Mouse (Mus musculus): ENCODE measurements around the gene Vmn2r54. TPM values are rescaled to one million over a fixed set of nuclear protein-coding genes. Genes with fewer than 3 reads are reported as not detected.
"Not testable (repeated sequence)": the region's sequence is repeated elsewhere in the genome, so short reads cannot be mapped to it uniquely, and the experiment has no call there.

The Vmn2r54 gene
- polyA plus RNA-seq (2014; fragmentation: Nextera tagmentation; extraction: Ambion mirVana) = not detected in 2 replicates

- H3K36me3 ChIP-seq (ENCODE audit: control insufficient read depth, insufficient read depth, low read length); H3K27me3 ChIP-seq (ENCODE audit: control insufficient read depth, insufficient read depth, low read length); H3K4me2 ChIP-seq (ENCODE audit: low read length); H3K4me1 ChIP-seq (ENCODE audit: control insufficient read depth in 2 of 2, insufficient read depth in 2 of 2, low read length in 2 of 2); H3K27ac ChIP-seq (replicated peaks in 1 of 2; ENCODE audit: control insufficient read depth in 1 of 2, insufficient read depth in 1 of 2, low read depth in 2 of 2, low read length in 2 of 2); H3K9ac ChIP-seq (ENCODE audit: low read length); H3K9me3 ChIP-seq (ENCODE audit: control insufficient read depth, low read length); ATAC-seq (ENCODE audit: insufficient number of reproducible peaks, insufficient read depth, low FRiP score, low read depth); H3K4me3 ChIP-seq (ENCODE audit: control insufficient read depth in 1 of 2, insufficient read depth in 1 of 2, low read depth in 1 of 2, low read length in 2 of 2): not testable (repeated sequence)
- 62% methylated on average over 3 of the region's 4 CpGs for WGBS
Measured at GRCm38 (mm10) chr7:12640219-12640618, at the start of gene Vmn2r54. Vmn2r54 (minus strand) TSS chr7:12640319.

GRCm38 (mm10) chr7:12684903-12685302 lies 44.8 kb upstream of the Vmn2r54 start, which contains the start of gene Vmn2r55:
Vmn2r55 (minus strand) TSS chr7:12685003.
- 75% methylated on average over 3 of the region's 3 CpGs for WGBS
- H3K4me3 ChIP-seq (ENCODE audit: control insufficient read depth in 1 of 2, insufficient read depth in 1 of 2, low read depth in 1 of 2, low read length in 2 of 2); H3K9ac ChIP-seq (ENCODE audit: low read length); H3K27ac ChIP-seq (replicated peaks in 1 of 2; ENCODE audit: control insufficient read depth in 1 of 2, insufficient read depth in 1 of 2, low read depth in 2 of 2, low read length in 2 of 2); H3K9me3 ChIP-seq (ENCODE audit: control insufficient read depth, low read length); H3K27me3 ChIP-seq (ENCODE audit: control insufficient read depth, insufficient read depth, low read length); ATAC-seq (ENCODE audit: insufficient number of reproducible peaks, insufficient read depth, low FRiP score, low read depth); H3K36me3 ChIP-seq (ENCODE audit: control insufficient read depth, insufficient read depth, low read length); H3K4me2 ChIP-seq (ENCODE audit: low read length); H3K4me1 ChIP-seq (ENCODE audit: control insufficient read depth in 2 of 2, insufficient read depth in 2 of 2, low read length in 2 of 2): not testable (repeated sequence)

GRCm38 (mm10) chr7:12608688-12609087 lies 31.4 kb downstream of the Vmn2r54 start, which contains the start of gene Vmn2r53:
Vmn2r53 (minus strand) TSS chr7:12608788.
- Histone ChIP-seq H3K9ac (ENCODE audit: low read length) (no peak within 1 kb of the TSS), H3K9me3 (ENCODE audit: control insufficient read depth, low read length) (peaks cover 19% of the 10 kb centered on the region; the same call in 1 of the 2 replicates), H3K36me3 (ENCODE audit: control insufficient read depth, insufficient read depth, low read length) (no peaks in the 10 kb centered on the region), H3K27me3 (ENCODE audit: control insufficient read depth, insufficient read depth, low read length) (no peaks in the 10 kb centered on the region), H3K4me3 (ENCODE audit: control insufficient read depth in 1 of 2, insufficient read depth in 1 of 2, low read depth in 1 of 2, low read length in 2 of 2) (no peak within 1 kb of the TSS), H3K4me2 (ENCODE audit: low read length) (no peak within 1 kb of the TSS), H3K4me1 (ENCODE audit: control insufficient read depth in 2 of 2, insufficient read depth in 2 of 2, low read length in 2 of 2) (no peaks in the 10 kb centered on the region), H3K27ac (replicated peaks in 1 of 2; ENCODE audit: control insufficient read depth in 1 of 2, insufficient read depth in 1 of 2, low read depth in 2 of 2, low read length in 2 of 2) (no peak within 1 kb of the TSS)
- no peak for ATAC-seq (ENCODE audit: insufficient number of reproducible peaks, insufficient read depth, low FRiP score, low read depth)

Other genes starting within 250 kb of the Vmn2r54 start
- gene Zfp551, start 217.6 kb downstream of the Vmn2r54 start, polyA plus RNA-seq (2014; fragmentation: Nextera tagmentation; extraction: Ambion mirVana) = 3.0 and 3.9 TPM in 2 replicates
- 16.6 and 18.4 TPM in 2 replicates for gene Zfp606, start 162.0 kb downstream of the Vmn2r54 start, polyA plus RNA-seq (2014; fragmentation: Nextera tagmentation; extraction: Ambion mirVana)
- gene 2900092C05Rik, start 127.8 kb downstream of the Vmn2r54 start, polyA plus RNA-seq (2014; fragmentation: Nextera tagmentation; extraction: Ambion mirVana) = not detected in 2 replicates
- gene Vmn2r53, start 31.5 kb downstream of the Vmn2r54 start, polyA plus RNA-seq (2014; fragmentation: Nextera tagmentation; extraction: Ambion mirVana) = 0.01 TPM in 1 of 2 replicates, not detected in the other
- not detected in 2 replicates for gene Vmn2r55, start 44.7 kb upstream of the Vmn2r54 start, polyA plus RNA-seq (2014; fragmentation: Nextera tagmentation; extraction: Ambion mirVana)
- gene Vmn2r56, start 94.7 kb upstream of the Vmn2r54 start, polyA plus RNA-seq (2014; fragmentation: Nextera tagmentation; extraction: Ambion mirVana) = not detected in 2 replicates
- 5.6 and 6.6 TPM in 2 replicates for gene Zscan18, start 163.3 kb upstream of the Vmn2r54 start, polyA plus RNA-seq (2014; fragmentation: Nextera tagmentation; extraction: Ambion mirVana)
- 13.6 and 14.8 TPM in 2 replicates for gene Zfp329, start 178.5 kb upstream of the Vmn2r54 start, polyA plus RNA-seq (2014; fragmentation: Nextera tagmentation; extraction: Ambion mirVana)
- 22.6 and 22.7 TPM in 2 replicates for gene Zfp110, start 194.4 kb upstream of the Vmn2r54 start, polyA plus RNA-seq (2014; fragmentation: Nextera tagmentation; extraction: Ambion mirVana)
- gene Zfp128, start 240.9 kb upstream of the Vmn2r54 start, polyA plus RNA-seq (2014; fragmentation: Nextera tagmentation; extraction: Ambion mirVana) = 3.5 and 3.8 TPM in 2 replicates